Mouse (Mus musculus): Measurements from ENCODE around the gene Slc4a4.

Slc4a4 gene

DNA sequence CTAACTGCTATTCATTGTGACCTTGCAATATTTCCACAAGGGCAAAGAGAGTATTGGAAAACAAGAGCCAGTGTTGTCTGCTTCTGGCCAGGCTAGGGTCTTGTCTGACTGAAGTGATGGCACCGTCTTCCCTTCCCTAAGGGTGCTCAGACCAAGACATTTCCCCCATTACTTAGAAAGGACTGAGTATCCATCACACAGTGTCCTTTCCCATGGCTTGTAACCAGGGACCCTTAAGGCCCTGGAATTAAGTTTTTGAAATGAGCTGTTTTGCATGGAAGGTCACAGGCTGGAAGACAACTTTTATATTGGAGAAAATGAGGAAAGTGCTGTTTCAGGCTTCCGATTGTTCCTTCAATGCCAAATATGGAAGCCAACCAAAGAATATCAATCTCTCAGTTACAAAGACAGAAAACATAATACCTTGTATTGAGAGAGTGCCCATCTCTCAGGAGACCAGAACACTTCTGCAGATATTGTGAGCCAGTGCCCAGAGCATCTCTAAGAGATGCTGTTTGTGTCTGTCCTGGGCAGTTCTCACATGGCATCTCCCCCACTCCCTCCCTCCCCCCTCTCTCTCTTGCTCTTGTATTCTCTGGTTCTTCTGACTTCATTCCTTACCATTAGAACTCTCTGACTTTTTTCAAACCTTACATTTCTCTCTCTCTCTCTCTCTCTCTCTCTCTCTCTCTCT lies 284.6 kb downstream of the Slc4a4 start:
- no peak for DNase-seq (ENCODE audit: low spot score in 2 of 2)

DNA sequence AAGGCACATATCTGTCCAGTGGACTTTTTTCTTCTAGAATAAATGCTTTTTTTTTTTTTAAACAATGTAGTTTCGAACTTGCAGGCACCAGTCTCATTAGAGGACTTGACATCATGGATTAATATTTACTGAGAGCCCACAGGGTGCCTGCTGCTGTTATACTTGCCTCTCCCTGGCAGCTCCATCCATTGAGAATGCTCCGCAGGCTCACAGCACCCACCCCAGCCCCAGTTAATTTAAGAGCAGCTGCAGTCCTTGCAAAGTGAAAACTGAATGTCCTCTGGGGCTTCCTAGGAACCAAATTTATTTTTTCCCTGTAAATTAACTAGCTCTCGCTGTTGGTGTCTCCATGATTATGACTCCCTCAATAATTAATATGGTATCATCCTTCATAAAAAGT lies 303.4 kb downstream of the Slc4a4 start:
- DNase-seq (ENCODE audit: low spot score in 2 of 2): no peak

DNA sequence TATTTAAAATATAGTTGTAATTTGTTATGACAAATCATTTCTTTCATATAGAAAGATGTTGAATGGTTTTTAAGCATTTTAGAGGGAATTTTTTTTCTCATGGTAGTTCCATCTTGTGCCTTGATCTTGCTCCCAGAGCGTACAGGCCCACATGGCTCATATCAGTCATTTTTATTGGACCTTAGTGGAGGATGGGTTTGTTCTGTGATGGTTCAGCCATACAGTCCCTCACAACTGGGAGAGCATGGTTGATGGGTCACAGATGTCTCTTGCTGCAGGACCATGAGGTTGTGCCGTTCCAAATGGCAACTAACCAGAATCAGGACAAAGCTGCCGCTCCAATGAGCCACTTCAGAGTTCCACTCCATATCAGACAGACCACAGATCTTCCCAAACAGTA lies 308.0 kb downstream of the Slc4a4 start:
- DNase-seq (ENCODE audit: low spot score in 2 of 2): no peak

DNA sequence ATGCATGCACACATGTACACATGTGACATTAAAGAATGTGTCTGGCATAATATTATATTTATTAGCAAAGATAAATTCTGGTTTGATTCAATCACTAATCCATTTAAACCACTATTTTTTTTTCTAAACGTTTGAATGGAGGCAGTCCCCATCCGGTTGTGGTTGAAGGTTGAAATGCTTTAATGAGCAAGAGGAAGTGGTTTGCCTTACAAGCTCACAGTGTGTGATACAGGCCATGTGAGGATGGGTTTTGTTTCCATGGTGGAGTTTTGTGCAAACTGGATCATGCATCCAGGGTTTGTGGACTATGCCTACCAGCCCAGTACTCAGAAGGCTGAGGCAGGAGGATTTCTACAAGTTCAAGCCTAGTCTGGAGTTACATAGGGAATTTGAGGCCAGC lies 311.9 kb downstream of the Slc4a4 start:
- DNase-seq (ENCODE audit: low spot score in 2 of 2): no peak

DNA sequence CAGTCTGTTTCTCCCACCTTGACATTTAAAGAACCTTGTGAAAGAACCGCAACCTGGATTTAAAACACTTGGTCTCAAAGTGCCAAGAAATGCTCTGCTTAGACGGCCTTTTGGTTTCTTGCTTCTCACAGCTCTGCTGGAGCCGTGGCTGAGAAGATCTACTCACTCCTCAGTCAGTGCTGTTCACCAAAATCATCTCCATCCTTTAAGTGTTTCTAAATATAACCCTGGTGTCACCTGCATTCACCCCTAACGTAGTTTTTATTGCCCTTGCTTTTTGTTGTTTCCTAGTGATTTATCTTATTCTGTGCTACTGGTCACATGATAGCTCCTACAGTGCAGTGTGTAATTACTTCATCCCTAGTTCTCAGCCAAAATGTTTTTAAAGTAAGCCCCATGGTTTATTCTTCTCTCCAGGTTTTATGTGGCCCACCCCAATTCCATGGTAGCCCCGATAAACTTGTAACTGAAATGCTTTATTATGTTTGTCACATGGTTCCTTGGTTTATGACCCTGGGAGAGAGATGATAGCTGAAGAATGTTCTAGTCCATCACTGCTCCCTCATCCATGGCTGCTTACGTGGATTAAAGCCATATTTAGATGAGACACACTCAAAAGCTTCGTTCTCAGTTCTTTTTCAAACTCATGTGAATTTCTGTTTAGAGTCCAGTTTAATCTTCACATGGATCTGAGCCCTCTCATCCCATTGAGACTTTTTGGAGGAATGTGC lies 323.5 kb downstream of the Slc4a4 start:
- DNase-seq (ENCODE audit: low spot score in 2 of 2): no peak

DNA sequence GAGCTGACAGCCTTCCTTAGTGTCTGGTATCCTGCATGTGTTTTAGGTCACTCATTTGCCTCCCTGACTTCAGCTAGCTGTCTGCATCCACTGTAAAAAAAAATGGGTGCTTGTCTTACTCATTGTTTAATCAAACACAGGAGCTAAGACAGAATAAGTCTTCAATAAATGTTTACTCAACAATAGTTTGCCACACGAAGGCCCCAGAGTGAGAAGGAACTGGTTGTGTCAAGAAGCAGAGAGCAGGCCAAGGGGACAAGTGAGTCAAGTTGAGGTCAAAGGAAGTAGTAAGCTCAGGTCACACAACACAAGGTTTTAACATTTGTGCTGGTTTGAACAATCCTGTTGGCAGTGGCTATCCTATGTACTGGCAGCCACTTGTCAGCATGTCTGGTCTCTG lies 324.4 kb downstream of the Slc4a4 start:
- DNase-seq (ENCODE audit: low spot score in 2 of 2): no peak

DNA sequence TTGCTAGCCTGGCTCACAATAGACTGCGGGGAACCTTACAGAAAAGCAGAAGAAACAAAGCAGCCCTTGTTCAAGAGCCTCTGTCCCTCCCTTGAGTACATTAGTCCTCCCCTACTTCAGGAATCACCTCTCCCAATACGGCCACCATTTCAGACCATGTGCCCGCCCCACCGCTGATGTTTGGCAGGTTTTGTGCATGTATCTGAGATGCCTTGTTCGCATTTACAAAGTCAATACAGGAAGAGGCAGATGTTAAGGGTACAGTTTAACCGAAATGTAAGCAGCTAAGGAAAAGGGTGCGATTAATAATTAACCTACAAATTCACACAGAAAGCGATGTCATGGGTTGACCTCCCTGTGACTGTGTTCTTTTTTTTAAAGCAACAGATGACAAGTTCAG lies 331.6 kb downstream of the Slc4a4 start:
- no peak for DNase-seq (ENCODE audit: low spot score in 2 of 2)

DNA sequence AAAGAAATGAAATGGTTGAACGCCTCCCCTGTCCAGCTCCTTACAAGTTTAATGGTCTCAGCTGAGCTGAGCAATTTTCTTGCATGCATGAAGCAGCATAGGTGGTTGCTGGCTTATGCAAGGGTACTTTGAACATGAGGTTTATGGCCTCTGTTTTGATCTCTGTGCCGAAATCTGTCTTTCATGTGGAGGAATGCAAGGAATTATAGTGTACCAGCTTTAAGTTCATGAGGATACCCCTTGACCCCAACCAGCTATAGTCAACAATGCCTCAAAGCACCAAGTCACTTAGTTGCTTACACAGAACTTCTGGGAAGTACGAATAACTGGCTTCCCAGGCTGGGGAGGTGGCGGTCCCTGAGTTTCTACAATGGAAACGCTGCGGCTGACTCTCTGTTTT lies 332.1 kb downstream of the Slc4a4 start:
- no peak for DNase-seq (ENCODE audit: low spot score in 2 of 2)

DNA sequence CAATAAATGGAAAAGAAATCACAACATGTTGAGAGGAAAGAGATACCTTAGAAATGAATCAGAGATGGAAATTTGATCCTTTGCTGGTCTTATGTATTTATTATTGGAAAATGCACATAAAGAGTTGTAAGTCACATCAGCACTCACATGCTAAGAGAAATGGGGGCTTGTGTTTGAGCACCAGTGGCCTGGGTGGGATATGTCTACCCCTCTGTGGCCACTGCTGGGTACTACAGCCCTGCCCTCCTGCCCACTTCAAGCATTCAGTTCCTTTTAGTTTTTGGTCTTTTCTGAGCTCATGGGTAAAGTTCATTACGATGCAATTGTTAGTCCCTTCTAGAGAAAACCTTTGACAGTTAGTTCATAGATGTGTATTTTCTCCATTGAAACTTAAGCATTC lies 335.0 kb downstream of the Slc4a4 start:
- no peak for DNase-seq (ENCODE audit: low spot score in 2 of 2)

DNA sequence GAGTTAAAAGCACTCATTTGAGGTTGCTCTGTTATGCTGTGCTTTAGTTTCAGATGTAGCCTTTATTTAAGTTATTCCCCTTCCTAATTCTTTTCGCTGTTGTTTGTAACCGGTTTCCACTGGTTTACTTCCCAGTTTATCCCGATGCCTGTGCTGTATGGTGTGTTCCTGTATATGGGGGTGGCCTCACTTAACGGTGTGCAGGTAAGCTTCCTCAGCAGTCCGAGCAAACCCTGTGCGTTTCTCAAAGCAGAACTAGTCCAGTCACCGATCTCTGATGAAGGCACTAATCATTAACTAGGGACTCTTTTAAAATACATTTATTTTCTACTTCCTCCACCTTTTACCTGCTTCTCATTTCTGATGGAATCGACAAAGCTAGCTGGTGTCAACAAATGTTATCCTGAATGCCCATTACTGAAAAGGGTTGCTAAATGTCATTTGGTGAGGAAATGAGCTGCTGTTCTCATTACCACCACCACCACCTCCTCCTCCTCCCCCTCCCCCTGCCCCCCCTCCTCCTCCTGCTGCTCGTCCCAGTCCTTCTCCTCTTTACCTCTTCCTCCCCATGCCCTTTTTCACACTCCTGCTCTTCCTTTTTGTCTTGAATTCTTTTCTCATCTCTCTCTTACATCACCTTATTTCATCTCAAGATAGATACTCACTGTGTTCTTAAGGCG lies 336.6 kb downstream of the Slc4a4 start:
- no peak for DNase-seq (ENCODE audit: low spot score in 2 of 2)

DNA sequence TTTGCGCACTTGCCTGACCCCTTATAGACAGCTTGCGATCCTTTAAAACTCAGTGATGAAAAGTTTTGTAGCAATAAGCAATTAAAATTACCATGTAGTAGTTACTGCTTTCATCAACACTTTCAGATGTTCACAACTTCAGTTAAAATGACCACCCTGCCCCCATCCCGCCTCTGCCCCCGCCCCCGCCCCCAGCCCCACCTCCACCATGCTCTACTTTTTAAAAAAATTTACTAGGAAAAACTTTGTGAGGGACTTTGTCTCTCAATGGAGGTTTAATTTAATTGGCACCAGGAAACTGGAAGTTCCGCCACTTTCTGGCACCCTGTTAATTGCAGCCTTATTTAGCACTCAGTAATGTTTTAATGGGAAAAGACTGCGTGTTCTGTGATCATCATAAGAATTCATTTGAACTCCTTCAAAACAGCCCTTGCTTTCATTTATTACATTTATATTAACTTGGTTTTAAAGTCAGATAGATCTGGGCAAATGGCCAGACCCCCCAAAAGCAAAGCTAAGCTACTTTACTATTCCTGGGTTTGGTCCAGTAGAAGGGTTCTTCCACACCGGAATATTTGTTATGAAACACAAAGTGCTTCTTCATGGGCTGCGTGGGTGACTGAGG lies 337.2 kb downstream of the Slc4a4 start:
- no peak for DNase-seq (ENCODE audit: low spot score in 2 of 2)

DNA sequence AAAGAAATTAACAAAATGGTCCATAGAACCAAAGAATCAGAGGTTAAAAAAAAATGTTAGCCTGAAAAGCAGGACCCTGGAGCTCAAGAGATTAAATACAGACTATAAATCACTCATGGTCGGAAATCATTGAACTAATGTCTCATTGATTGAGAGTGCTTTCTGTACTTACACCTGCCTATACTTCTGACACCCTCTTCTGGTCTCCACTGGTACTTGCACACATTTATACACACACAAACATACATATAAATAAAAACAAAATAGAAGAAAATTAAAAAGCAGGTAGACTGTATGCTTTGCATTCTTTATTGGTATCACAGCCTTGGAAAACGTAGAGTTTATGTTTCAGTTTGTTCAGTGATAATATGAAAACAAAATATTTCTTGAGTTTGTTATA lies 341.3 kb downstream of the Slc4a4 start:
- DNase-seq (ENCODE audit: low spot score in 2 of 2): no peak

DNA sequence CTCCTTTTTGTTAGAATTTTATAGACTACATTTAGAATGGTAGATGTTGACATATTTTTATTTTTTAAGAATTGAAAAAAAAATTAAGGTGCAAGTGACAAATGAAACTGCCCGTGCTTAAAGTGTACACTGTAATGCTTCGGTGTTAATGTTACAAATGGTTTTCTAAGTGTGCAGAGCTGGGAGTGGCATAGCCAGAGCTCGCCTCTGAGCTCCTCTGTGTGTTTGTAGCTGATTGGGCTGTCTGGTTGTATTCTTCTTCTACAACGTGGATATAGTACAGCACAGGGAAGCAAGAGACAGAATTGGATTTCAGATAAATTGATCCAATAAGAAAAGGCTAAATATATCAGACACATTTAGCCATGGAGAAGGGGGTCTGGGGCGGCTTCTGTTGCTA lies 343.0 kb downstream of the Slc4a4 start:
- no peak for DNase-seq (ENCODE audit: low spot score in 2 of 2)

DNA sequence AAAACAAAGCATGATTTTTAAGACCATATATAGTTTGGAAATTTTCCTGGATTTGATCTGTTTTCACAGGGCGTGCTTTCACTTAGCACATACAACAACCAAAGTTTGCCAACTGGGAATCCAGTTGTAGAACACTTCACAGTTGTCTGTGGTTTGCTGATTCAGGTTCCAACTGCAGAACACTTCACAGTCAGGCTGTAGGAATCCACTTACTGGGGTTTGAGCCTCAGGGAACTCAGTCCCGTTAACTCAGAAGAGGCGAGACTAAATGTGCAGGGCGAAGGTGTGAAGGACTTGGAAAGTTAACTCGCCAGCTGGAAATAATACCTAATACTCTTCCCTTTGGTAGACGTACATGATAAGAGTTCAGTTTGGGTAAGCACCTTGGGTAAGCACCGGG lies 345.7 kb downstream of the Slc4a4 start:
- no peak for DNase-seq (ENCODE audit: low spot score in 2 of 2)

DNA sequence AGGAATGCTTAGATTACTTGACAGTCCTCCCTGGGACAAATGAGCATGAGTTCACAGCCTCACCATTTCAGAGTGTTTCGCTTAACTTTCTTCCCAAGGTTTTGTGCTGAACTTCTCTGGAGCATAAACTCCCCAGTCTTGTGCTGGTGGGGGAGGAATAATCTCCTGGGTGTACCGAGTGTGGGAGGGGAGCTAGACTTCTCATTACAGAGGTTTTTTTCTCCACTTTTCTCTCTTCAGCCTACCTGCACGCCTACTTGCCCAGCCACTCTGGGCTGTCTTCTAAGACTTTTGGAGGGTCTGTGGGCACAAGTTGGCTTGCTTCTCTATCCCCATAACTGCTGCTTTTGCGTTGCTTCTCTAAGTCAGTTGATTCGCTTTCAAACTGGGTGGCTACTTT lies 365.2 kb downstream of the Slc4a4 start:
- no peak for DNase-seq (ENCODE audit: low spot score in 2 of 2)

DNA sequence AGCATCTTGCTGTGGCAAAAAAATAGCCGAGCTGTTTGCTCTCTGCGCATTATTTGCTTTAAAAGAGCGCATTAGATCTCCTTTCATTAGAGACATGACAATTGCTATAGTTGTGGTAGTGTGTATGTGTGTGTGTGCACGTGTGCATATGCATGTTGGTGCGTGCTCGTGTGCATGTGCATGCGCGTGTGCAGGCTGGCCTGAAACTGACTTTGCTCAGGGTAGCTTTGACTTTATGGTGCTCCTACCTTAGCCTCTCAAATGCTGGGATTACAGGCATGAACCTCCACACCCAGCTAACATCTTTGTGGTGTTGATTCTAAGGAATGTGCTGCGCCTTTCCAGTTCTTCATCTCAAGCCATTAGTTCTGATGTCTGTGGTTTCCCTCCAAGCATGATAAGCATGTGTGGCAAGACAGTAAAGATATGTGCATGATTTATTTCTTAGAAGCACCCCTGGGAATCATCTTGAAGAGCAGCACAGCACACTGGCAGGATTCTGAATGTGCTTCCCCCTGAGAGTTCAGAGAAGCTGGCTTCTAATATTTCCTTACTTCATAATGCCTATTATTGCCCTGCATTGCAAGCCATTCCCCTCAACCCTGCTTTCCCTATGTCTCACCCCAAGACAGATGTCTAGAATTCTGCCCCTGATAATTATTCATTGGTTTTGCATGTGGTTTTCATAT lies 373.3 kb downstream of the Slc4a4 start:
- no peak for DNase-seq (ENCODE audit: low spot score in 2 of 2)

DNA sequence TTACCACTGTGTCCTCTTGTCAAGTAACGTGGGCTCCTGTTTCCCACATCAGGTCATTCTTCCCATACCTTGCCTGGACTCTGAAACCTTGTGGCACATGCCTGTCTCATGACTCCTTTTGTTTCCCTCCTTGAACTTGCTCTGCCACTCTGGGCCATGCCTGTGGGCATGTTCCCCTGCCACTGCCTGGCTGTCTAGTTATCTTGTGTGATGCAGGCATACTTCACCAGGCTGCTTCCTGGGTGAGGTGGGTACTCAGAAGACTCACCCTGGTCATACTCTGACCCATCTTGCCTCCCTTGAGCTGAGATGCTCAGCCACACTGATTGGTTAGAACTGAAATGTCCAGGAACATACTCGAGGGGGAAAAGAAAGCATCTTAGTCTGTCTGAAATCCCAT lies 390.4 kb downstream of the Slc4a4 start:
- DNase-seq (ENCODE audit: low spot score in 2 of 2): no peak

DNA sequence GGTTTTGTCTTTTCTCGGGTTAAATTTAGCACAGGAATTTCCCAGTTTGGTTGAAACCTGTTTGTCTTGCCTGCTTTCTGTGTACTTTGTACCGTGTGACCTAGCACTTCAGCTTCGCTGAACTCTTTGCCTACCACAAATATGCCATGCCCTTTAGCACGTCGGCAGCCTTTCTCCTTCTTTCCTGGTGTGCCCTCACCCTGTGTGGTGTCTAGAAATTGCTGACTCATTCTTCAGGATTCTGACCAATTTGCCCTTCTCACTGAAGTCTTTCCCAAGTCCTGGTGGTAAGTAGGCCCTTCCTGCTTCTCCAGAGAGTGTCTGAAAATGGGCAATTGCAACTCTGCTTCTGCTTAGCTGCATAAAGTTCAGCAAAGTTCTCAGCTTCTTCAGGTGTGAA lies 391.0 kb downstream of the Slc4a4 start:
- DNase-seq (ENCODE audit: low spot score in 2 of 2): no peak

DNA sequence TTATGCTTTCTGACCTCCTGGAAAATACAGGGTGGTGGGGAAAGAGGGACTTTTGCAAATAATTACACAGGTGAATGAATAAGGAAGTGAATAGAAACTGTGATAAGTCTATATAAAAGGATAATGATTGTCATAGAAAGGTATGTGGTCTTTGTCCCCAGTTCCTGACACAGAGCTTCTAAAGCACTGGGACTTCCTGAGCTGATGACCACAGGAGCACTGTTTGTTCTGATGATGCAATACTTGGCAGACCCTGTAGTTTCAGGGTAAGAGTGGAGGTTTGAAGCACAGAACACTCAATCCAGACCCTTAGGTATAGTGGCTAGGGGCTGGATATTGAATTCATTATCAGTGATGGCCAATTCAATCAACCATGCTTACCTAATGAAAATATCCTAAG lies 391.7 kb downstream of the Slc4a4 start:
- DNase-seq (ENCODE audit: low spot score in 2 of 2): no peak

DNA sequence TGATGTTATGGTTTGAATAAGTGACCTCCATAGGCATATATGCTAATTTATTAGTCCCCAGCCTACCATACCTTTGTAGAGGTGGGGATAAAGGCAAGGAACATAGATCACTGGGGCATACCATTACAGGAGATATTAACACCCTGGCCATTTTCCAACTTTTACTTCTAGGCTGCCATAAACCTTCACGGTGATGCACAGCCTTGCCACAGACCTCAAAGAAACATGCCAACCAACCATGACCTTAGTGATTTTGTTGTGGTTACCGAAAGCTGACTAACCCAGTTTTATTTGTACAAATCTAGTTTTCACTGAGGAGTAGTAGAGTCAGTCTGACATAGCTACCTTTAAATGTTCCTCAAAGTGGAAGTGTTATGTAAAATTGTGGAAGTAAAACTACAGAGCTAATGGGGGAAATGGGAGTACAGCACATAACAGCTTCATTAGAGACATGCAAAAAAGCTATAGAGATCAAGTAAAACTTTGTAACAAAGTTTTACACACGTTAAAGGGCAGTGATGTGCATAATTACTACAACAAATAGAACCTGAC lies 393.8 kb downstream of the Slc4a4 start:
- DNase-seq (ENCODE audit: low spot score in 2 of 2): no peak

Measured in urinary bladder, postnatal 4 days (tissue).